In genomic region chr8:110695431-110695830, GRCm38 (mm10) we compare ENCODE assay signal across 14 mouse cellular contexts. TPM values are rescaled to one million over a fixed set of nuclear protein-coding genes. Genes with fewer than 3 reads are reported as not detected.
DNase-seq lines count a peak whose midpoint lies in the region; ATAC-seq and TF ChIP-seq lines count a peak whose summit lies in the region.
"Had no signal": no experiment of that assay in that cellular context is flagged by ENCODE, and none has a peak within 500 bp of the region (broad histone marks: within the 10 kb centered on the region; RNA-seq: fewer than 3 reads in every experiment).

No protein-coding gene starts in this region.

- 0 out of 2 replicates have a peak overlapping the region, but pooled peaks have one; percentile 41 for H3K27ac ChIP-seq in forebrain, embryonic 16.5 days (ENCODE audit: low read length)
- no peak overlapping the region for H3K27ac ChIP-seq in forebrain, embryonic 10.5 days
- H3K27ac ChIP-seq in left cerebral cortex, adult 2 months: peak overlapping the region; percentile 48; the same call in 1 of the 2 replicates
- H3K27ac ChIP-seq: liver, embryonic 12.5 days had no signal

- DNase-seq in forebrain, embryonic 10.5 days (ENCODE audit: extremely low spot score, low spot score): no peak
- no peak for DNase-seq in left cerebral cortex, adult 2 months (ENCODE audit: extremely low spot score in 1 of 2, low spot score in 2 of 2)
- no peak for DNase-seq in left cerebral cortex, adult 9 months (ENCODE audit: low spot score in 2 of 2)
- DNase-seq in brain, adult 2 months (ENCODE audit: low read depth, low spot score): peak; percentile 77
- peak; percentile 57 to 60 for DNase-seq in cerebellum, postnatal 36 days
- no peak for DNase-seq in liver
- no peak for DNase-seq in left cerebral cortex, adult 8-10 months (ENCODE audit: low spot score in 2 of 2)
- DNase-seq: adrenal gland, adult 8-10 months; heart, adult 11 months; layer of hippocampus, adult 9-11 months had no signal

- H3K27me3 ChIP-seq in forebrain, embryonic 16.5 days (replicated peaks; ENCODE audit: control insufficient read depth, insufficient read depth, low read length): no peaks in the 10 kb centered on the region
- H3K27me3 ChIP-seq in forebrain, embryonic 10.5 days (ENCODE audit: poor library complexity, severe bottlenecking): no peaks in the 10 kb centered on the region
- H3K27me3 ChIP-seq: liver, embryonic 12.5 days had no signal

- 76% methylated on average over 5 of the region's 5 CpGs for WGBS in forebrain, embryonic 16.5 days
- WGBS in forebrain, embryonic 10.5 days: 89% methylated on average over 5 of the region's 5 CpGs

- no peaks in the 10 kb centered on the region for H3K9me3 ChIP-seq in forebrain, embryonic 16.5 days (ENCODE audit: control insufficient read depth, low read length)
- no peaks in the 10 kb centered on the region for H3K9me3 ChIP-seq in forebrain, embryonic 10.5 days
- H3K9me3 ChIP-seq: liver, embryonic 12.5 days had no signal

- H3K9ac ChIP-seq in forebrain, embryonic 16.5 days (replicated peaks; ENCODE audit: low read depth, low read length): no peak overlapping the region
- H3K9ac ChIP-seq: liver, embryonic 12.5 days had no signal

- no peak for TF ChIP-seq CTCF in left cerebral cortex, adult 2 months (IDR thresholded peaks at IDR 0.05)

- no peaks in the 10 kb centered on the region for H3K36me3 ChIP-seq in forebrain, embryonic 16.5 days (ENCODE audit: control insufficient read depth, insufficient read depth)
- H3K36me3 ChIP-seq in forebrain, embryonic 10.5 days (replicated peaks): peaks cover 54% of the 10 kb centered on the region

- H3K4me2 ChIP-seq in forebrain, embryonic 16.5 days (ENCODE audit: low read length): no peak overlapping the region
- H3K4me2 ChIP-seq: liver, embryonic 12.5 days had no signal

- H3K4me3 ChIP-seq in forebrain, embryonic 16.5 days (replicated peaks; ENCODE audit: low read length): no peak overlapping the region
- no peak overlapping the region for H3K4me3 ChIP-seq in forebrain, embryonic 10.5 days
- H3K4me3 ChIP-seq in left cerebral cortex, adult 2 months: no peak overlapping the region
- H3K4me3 ChIP-seq: liver, embryonic 12.5 days had no signal

- intact Hi-C loops in left cerebral cortex, adult 2 months (cut with DNase I): no loop called here

- peaks cover 14% of the 10 kb centered on the region for H3K4me1 ChIP-seq in forebrain, embryonic 16.5 days (replicated peaks; ENCODE audit: control insufficient read depth, insufficient read depth, low read length)
- 0 out of 2 replicates have a peak, but pooled peaks cover 3% of the 10 kb centered on the region for H3K4me1 ChIP-seq in forebrain, embryonic 10.5 days
- H3K4me1 ChIP-seq: liver, embryonic 12.5 days had no signal

- peak; percentile 36; the same call in 1 of the 2 replicates for ATAC-seq in forebrain, embryonic 16.5 days
- ATAC-seq: forebrain, embryonic 14.5 days; intestine, postnatal 0 days; liver, embryonic 12.5 days had no signal

RNA-seq across cellular contexts. Expression of gene Mtss1l, which starts 25.8 kb away (rescaled TPM):
- polyA plus RNA-seq in forebrain, embryonic 16.5 days (2015; fragmentation: Nextera tagmentation; extraction: Ambion mirVana): 24.6 and 24.8 TPM in 2 replicates
- polyA plus RNA-seq in forebrain, embryonic 10.5 days (2016; fragmentation: Nextera tagmentation; extraction: Ambion mirVana): 5.4 and 5.6 TPM in 2 replicates
- 100 to 1,000 TPM; 207 to 234 TPM for total RNA-seq in left cerebral cortex, adult 2 months (2021)
- total RNA-seq in left cerebral cortex, adult 8-10 months (2022): 100 to 1,000 TPM; 206 to 236 (median 215) TPM

Comparison
In these comparisons a context has a peak if more than half of its experiments do, and no peak if none do; other contexts are left out.
1. DNase-seq: peak in brain, adult 2 months (single experiment) and cerebellum, postnatal 36 days (2 of 2); none in forebrain, embryonic 10.5 days (single experiment), left cerebral cortex, adult 2 months (0 of 2), left cerebral cortex, adult 9 months (0 of 2), liver (single experiment) and left cerebral cortex, adult 8-10 months (0 of 2).